Mouse (Mus musculus) forebrain, embryonic 16.5 days (tissue): ENCODE measurements at regions not wholly inside any gene's neighbourhood (a gene's known extent, or its start where the extent isn't known, plus 50 kb on each side); places are given as distances from the start of the nearest gene placed in this dataset.

Experiments
- ATAC-seq: fragments of 200-750 bp; cut with Nextera tagmentation; 2 replicates; pipeline ENCODE4 v1.8.0; 2017; ENCODE audit warnings: mild to moderate bottlenecking, moderate library complexity
- H3K27ac ChIP-seq: fragments of 300-500 bp; sonication (generic); 2 replicates; pipeline ENCODE4 v1.5.1; 2014; ENCODE audit warnings: low read length, control low read depth
- H3K27me3 ChIP-seq: fragments of 300-500 bp; sonication (generic); replicated peaks from 2 replicates; pipeline ENCODE4 v1.6.1; 2014; ENCODE audit warnings: low read length; ENCODE audit not compliant: control insufficient read depth, insufficient read depth
- H3K36me3 ChIP-seq: fragments of 300-500 bp; sonication (generic); 2 replicates; pipeline ENCODE4 v1.6.1; 2014; ENCODE audit not compliant: control insufficient read depth, insufficient read depth
- H3K4me1 ChIP-seq: fragments of 300-500 bp; sonication (generic); replicated peaks from 2 replicates; pipeline ENCODE4 v1.6.1; 2014; ENCODE audit warnings: low read length; ENCODE audit not compliant: control insufficient read depth, insufficient read depth
- H3K4me2 ChIP-seq: fragments of 300-500 bp; sonication (generic); 2 replicates; pipeline ENCODE4 v1.6.1; 2014; ENCODE audit warnings: mild to moderate bottlenecking, low read length, control low read depth
- H3K4me3 ChIP-seq: fragments of 300-500 bp; sonication (generic); replicated peaks from 2 replicates; pipeline ENCODE4 v1.5.1; 2014; ENCODE audit warnings: mild to moderate bottlenecking, low read length, control low read depth
- H3K9ac ChIP-seq: fragments of 300-500 bp; sonication (generic); replicated peaks from 2 replicates; pipeline ENCODE4 v1.6.1; 2014; ENCODE audit warnings: low read depth, low read length, control low read depth
- H3K9me3 ChIP-seq: fragments of 300-500 bp; sonication (generic); 2 replicates; pipeline ENCODE4 v1.6.1; 2016; ENCODE audit warnings: low read length; ENCODE audit not compliant: control insufficient read depth
- WGBS: fragments of 180-500 bp; shearing (Covaris S2); extraction: QIAGEN DNeasy Blood & Tissue Kit; methylation state at CpG from one replicate; pipeline ENCODE4 v1.1.7; 2014; 5-methylcytosine and 5-hydroxymethylcytosine counted together

GRCm38 (mm10) chr1:55807028-55807427 lies 401.3 kb downstream of the Plcl1 start:
- H3K9ac ChIP-seq, result no peak overlapping the region
- no peaks in the 10 kb centered on the region for H3K27me3 ChIP-seq
- 72% methylated on average over 5 of the region's 5 CpGs for WGBS
- no peaks in the 10 kb centered on the region for H3K9me3 ChIP-seq
- no peak overlapping the region for H3K4me2 ChIP-seq
- H3K27ac ChIP-seq, result no peak overlapping the region
- no peaks in the 10 kb centered on the region for H3K4me1 ChIP-seq
- ATAC-seq, result no peak
- no peak overlapping the region for H3K4me3 ChIP-seq
- no peaks in the 10 kb centered on the region for H3K36me3 ChIP-seq

- Histone ChIP-seq H3K4me1 (no peaks in the 10 kb centered on the region), H3K9ac (no peak overlapping the region), H3K27me3 (no peaks in the 10 kb centered on the region), H3K4me3 (no peak overlapping the region), H3K36me3 (no peaks in the 10 kb centered on the region), H3K4me2 (no peak overlapping the region), H3K27ac (no peak overlapping the region), H3K9me3 (no peaks in the 10 kb centered on the region)
- 94% methylated on average over 7 of the region's 7 CpGs for WGBS
- ATAC-seq, result no peak
Observed at GRCm38 (mm10) chr1:55808724-55809519, 403.2 kb downstream of the Plcl1 start.

GRCm38 (mm10) chr1:55812486-55812885 lies 406.8 kb downstream of the Plcl1 start:
- WGBS, result 90% methylated on average over 1 of the region's 1 CpGs
- Histone ChIP-seq H3K4me2 (no peak overlapping the region), H3K27ac (no peak overlapping the region), H3K36me3 (no peaks in the 10 kb centered on the region), H3K9ac (no peak overlapping the region), H3K4me1 (no peaks in the 10 kb centered on the region), H3K4me3 (no peak overlapping the region), H3K27me3 (no peaks in the 10 kb centered on the region), H3K9me3 (no peaks in the 10 kb centered on the region)
- no peak for ATAC-seq

GRCm38 (mm10) chr1:55820866-55821500 lies 415.3 kb downstream of the Plcl1 start:
- no peak overlapping the region for H3K9ac ChIP-seq
- no peaks in the 10 kb centered on the region for H3K36me3 ChIP-seq
- H3K9me3 ChIP-seq, result no peaks in the 10 kb centered on the region
- H3K27ac ChIP-seq, result no peak overlapping the region
- ATAC-seq, result no peak
- no peak overlapping the region for H3K4me2 ChIP-seq
- no peaks in the 10 kb centered on the region for H3K4me1 ChIP-seq
- WGBS, result 94% methylated on average over 3 of the region's 3 CpGs
- no peaks in the 10 kb centered on the region for H3K27me3 ChIP-seq
- H3K4me3 ChIP-seq, result no peak overlapping the region

- no peak overlapping the region for H3K27ac ChIP-seq
- H3K9me3 ChIP-seq, result no peaks in the 10 kb centered on the region
- H3K36me3 ChIP-seq, result no peaks in the 10 kb centered on the region
- H3K4me2 ChIP-seq, result no peak overlapping the region
- no peaks in the 10 kb centered on the region for H3K4me1 ChIP-seq
- H3K27me3 ChIP-seq, result no peaks in the 10 kb centered on the region
- 83% methylated on average over 4 of the region's 4 CpGs for WGBS
- no peak for ATAC-seq
- H3K4me3 ChIP-seq, result no peak overlapping the region
- H3K9ac ChIP-seq, result no peak overlapping the region
Observed at GRCm38 (mm10) chr1:55822599-55822998, 416.9 kb downstream of the Plcl1 start.

- H3K4me3 ChIP-seq, result no peak overlapping the region
- ATAC-seq, result no peak
- no peaks in the 10 kb centered on the region for H3K36me3 ChIP-seq
- H3K9me3 ChIP-seq, result no peaks in the 10 kb centered on the region
- H3K27ac ChIP-seq, result no peak overlapping the region
- H3K4me1 ChIP-seq, result no peaks in the 10 kb centered on the region
- H3K9ac ChIP-seq, result no peak overlapping the region
- no peak overlapping the region for H3K4me2 ChIP-seq
- no peaks in the 10 kb centered on the region for H3K27me3 ChIP-seq
Observed at GRCm38 (mm10) chr1:55827191-55827590, 421.5 kb downstream of the Plcl1 start.

- Histone ChIP-seq H3K9me3 (no peaks in the 10 kb centered on the region), H3K36me3 (no peaks in the 10 kb centered on the region), H3K4me2 (no peak overlapping the region), H3K27me3 (no peaks in the 10 kb centered on the region; the same call in 1 of the 2 replicates), H3K9ac (no peak overlapping the region), H3K27ac (no peak overlapping the region), H3K4me1 (no peaks in the 10 kb centered on the region), H3K4me3 (no peak overlapping the region)
- no peak for ATAC-seq
- 89% methylated on average over 3 of the region's 3 CpGs for WGBS
Observed at GRCm38 (mm10) chr1:55835281-55835680, 429.6 kb downstream of the Plcl1 start.

- no peak overlapping the region for H3K4me2 ChIP-seq
- H3K36me3 ChIP-seq, result no peaks in the 10 kb centered on the region
- H3K27me3 ChIP-seq, result no peaks in the 10 kb centered on the region; the same call in 1 of the 2 replicates
- H3K27ac ChIP-seq, result no peak overlapping the region
- 79% methylated on average over 2 of the region's 2 CpGs for WGBS
- H3K4me1 ChIP-seq, result no peaks in the 10 kb centered on the region
- ATAC-seq, result no peak
- no peak overlapping the region for H3K9ac ChIP-seq
- no peak overlapping the region for H3K4me3 ChIP-seq
- no peaks in the 10 kb centered on the region for H3K9me3 ChIP-seq
Observed at GRCm38 (mm10) chr1:55836750-55837149, 431.0 kb downstream of the Plcl1 start.

GRCm38 (mm10) chr1:55837366-55837765 lies 431.6 kb downstream of the Plcl1 start:
- no peaks in the 10 kb centered on the region for H3K4me1 ChIP-seq

More at GRCm38 (mm10) chr1:55837366-55837765, 431.6 kb downstream of the Plcl1 start:
- no peak for ATAC-seq
- no peaks in the 10 kb centered on the region for H3K36me3 ChIP-seq
- no peak overlapping the region for H3K27ac ChIP-seq
- H3K4me2 ChIP-seq, result no peak overlapping the region
- no peaks in the 10 kb centered on the region; the same call in 1 of the 2 replicates for H3K27me3 ChIP-seq
- H3K9ac ChIP-seq, result no peak overlapping the region
- no peaks in the 10 kb centered on the region for H3K9me3 ChIP-seq
- H3K4me3 ChIP-seq, result no peak overlapping the region
